Mouse (Mus musculus) left cerebral cortex, postnatal 4 days (tissue): ENCODE data around the gene Ptpn6. TPM values are rescaled to one million over a fixed set of nuclear protein-coding genes. Genes with fewer than 3 reads are reported as not detected.

Source experiments
- DNase-seq: peaks from one replicate; pipeline ENCODE4 v3.0.0-alpha.2; 2022
- intact Hi-C: fragments of 180-260 bp; cut with DNase I; formaldehyde crosslinking; loops from one replicate; pipeline ENCODE4 v1.15.1; 2025
- total RNA-seq, 2 experiments: library from RNA; stranded (reverse); gene quantifications; 2 replicates each; pipeline ENCODE4 v1.2.3; 2021

Ptpn6 gene
- total RNA-seq, 2 experiments from 2014 or later = 3.3 to 9.2 TPM

GRCm38 (mm10) chr6:124756652-124757350 is 18.3 kb upstream of the Ptpn6 start:
- intact Hi-C loops = loop anchor here (5.0 kb wide), 1 partner anchor 50 kb away; the partner anchor contains the start of gene Spsb2
- DNase-seq = peak; percentile 90

- intact Hi-C loops = loop anchor here (5.0 kb wide), 1 partner anchor 51 kb away; the partner anchor contains the start of gene Spsb2
These were observed 17.5 kb upstream of the Ptpn6 start, which contains the start of the genes Gm45234 and Atn1 for GRCm38 (mm10) chr6:124755831-124756595. Gm45234 (minus strand) TSS chr6:124756021. Atn1 (minus strand) TSS chr6:124756524.

GRCm38 (mm10) chr6:124755306-124755705 is 16.8 kb upstream of the Ptpn6 start:
- DNase-seq = no peak
- intact Hi-C loops = loop anchor here (5.0 kb wide), 1 partner anchor 52 kb away; the partner anchor contains the start of gene Spsb2

More at GRCm38 (mm10) chr6:124755831-124756595, 17.5 kb upstream of the Ptpn6 start, which contains the start of the genes Gm45234 and Atn1:
- DNase-seq = peak; percentile 78

GRCm38 (mm10) chr6:124753861-124754260 is 15.3 kb upstream of the Ptpn6 start:
- intact Hi-C loops = no loop called here
- no peak for DNase-seq

- no peak for DNase-seq
- intact Hi-C loops = no loop called here
These were observed 11.9 kb upstream of the Ptpn6 start for GRCm38 (mm10) chr6:124750405-124750804.

GRCm38 (mm10) chr6:124746654-124747632 is 8.4 kb upstream of the Ptpn6 start:
- intact Hi-C loops = no loop called here

GRCm38 (mm10) chr6:124746296-124746605 is 7.7 kb upstream of the Ptpn6 start:
- intact Hi-C loops = no loop called here
- no peak for DNase-seq

More at GRCm38 (mm10) chr6:124746654-124747632, 8.4 kb upstream of the Ptpn6 start:
- no peak for DNase-seq

DNA sequence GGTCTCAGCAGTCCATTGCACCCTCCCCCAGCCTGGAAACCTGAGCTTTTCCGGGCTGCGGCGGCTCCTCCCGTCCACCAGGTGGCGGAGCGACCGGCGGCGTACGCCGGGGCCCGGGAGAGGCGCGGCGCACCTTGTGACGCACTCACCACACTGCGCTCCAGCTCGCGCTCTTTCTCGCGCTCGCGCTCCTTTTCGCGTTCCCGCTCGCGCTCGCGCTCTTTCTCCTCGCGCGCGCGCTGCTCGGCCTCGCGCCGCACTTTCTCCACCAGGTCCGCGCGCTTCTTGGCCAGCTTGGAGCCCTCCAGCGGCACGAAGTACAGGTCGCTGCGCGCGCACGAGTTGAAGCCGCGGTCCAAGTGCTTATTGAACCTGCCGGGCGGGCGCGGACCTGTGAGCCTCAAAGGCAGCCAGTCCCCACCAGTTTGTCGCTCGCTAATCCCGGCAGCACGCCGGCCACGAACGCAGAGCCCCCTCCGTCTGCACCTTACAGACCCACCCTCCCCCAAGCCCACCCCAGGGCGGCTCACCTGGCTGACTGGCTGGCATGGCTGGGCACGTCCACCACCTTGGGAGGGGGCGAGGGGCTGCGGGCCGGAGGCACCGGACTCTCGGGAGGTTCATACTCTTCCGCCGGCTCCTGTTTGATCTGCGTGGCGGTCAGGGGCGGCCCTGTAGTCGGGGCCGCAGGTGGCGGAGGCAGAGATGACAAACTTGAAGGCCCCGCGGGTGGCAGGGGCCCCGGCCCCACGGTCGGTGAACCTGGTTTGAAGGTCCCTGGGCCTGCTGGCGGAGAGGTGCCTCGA is 7.2 kb upstream of the Ptpn6 start:
- peak; percentile 96 for DNase-seq
- intact Hi-C loops = no loop called here

DNA sequence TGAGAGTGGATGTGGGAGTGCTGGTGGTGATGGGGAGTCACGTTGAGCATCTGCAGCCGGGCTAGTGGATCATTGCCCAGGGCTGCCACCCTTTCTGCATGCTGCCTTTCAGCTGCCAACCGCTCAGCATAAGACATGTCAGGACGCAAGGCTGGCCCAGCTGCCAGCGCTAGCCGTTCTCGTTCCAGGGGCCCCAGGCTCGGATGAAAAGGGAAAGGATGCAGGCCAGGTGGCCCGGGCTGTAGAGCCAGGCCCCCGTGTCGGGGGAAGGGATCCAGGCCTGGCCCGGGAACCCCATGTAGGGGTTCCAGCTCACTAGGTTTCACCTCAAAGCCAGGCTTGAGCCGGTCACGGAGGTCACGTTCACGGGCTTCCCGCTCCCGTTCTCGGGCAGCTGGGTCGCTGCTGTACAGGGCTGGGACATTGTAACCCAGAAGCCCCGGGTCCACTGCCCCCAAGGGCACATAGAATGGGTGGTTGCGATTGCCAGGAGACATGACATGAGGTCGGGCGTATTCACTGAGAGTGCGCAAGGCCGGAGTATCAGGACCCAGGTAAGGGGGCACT is 6.3 kb upstream of the Ptpn6 start:
- intact Hi-C loops = no loop called here

GRCm38 (mm10) chr6:124743647-124744046 is 5.1 kb upstream of the Ptpn6 start:
- intact Hi-C loops = no loop called here
- no peak for DNase-seq

More for the DNA sequence above, 6.3 kb upstream of the Ptpn6 start:
- DNase-seq = peak; percentile 32

DNA sequence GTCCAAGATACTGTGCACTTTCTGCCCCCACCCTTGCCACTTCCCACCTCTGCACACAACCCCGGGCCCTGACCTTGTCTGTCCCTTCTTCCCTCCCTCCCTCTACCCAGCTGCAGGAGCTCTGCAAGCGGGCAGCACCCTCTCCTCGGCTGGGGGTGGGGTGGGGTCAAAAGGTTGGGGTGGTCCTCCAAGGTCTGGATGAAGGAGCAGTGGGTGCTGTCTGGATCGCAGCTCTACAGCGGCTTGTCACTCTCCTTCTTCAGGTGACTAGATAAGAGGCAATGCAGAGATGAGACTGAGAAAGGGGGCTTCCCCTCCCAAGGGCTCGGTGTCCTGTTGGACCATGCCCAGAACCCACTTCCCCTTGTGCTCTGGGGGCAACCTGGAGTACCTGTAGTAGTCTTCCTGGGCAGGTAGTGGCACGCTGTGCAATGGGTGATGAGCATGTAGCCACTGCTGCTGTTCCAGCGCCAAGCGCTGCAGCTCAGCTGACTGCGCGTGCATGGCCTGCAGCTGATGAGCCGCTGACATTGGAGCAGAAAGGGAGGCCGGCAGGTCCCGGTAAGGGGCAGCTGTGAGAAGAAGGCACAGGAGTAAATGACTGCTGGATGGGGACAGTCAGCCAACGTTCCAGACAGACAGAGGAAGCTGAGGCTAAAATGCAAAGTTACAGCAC is 4.5 kb upstream of the Ptpn6 start:
- intact Hi-C loops = no loop called here
- no peak for DNase-seq

DNA sequence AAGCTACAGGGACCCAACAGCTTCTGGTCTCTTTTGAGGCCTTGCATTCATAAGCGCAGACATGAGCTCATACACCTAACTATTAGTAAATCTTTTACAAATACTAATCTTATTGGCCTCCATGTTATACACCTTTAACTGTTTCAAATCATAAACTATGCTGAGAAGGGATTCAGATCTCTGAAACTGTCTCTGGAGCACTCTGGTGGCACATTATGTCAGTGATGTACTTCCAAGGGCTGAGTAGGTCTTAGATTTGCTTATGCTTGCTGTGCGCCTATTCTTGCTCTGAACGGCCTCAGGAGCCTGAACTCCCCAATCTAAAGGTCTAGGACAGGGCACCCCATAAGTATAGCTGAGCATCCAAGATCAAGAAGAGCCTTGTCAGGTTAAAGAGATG is 3.3 kb upstream of the Ptpn6 start:
- intact Hi-C loops = no loop called here
- DNase-seq = no peak

- DNase-seq = peak; percentile 92
- intact Hi-C loops = no loop called here
These were observed 2.6 kb upstream of the Ptpn6 start, which contains the start of gene Grcc10 for GRCm38 (mm10) chr6:124740888-124741761. Grcc10 (minus strand) TSS chr6:124741374.

DNA sequence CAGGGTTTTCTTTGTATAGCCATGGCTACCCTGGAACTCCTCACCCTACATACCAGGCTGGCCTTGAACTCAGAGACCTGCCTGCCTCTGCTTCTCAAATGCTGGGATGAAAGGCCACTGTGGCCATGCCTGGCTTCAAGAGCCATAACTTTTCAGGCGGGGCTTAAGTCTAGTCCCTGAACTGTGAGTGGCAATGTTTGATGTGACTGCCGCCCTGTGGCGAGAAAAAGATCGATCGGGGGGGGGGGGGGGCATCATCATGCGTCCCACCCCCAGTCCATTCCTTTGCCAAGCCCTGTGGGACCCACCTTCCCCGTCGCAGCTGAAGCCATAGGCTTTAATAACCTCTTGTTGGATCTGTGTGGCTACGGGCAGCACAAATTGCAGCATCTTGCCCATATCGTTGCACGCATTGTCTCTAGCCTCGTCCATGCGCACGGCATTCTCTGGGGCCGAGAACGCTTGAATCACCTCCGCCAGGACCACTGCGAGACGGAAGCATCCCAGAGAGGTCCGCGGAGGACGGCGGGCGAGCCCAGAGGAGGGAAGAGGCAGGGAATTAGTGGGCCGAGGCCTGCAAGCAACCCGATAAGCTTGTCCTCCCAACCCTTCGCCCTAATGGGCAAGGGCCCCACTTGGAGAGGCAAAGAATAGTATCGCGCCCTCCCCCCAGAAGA is 1.8 kb upstream of the Ptpn6 start:
- DNase-seq = peak; percentile 58
- intact Hi-C loops = no loop called here

DNA sequence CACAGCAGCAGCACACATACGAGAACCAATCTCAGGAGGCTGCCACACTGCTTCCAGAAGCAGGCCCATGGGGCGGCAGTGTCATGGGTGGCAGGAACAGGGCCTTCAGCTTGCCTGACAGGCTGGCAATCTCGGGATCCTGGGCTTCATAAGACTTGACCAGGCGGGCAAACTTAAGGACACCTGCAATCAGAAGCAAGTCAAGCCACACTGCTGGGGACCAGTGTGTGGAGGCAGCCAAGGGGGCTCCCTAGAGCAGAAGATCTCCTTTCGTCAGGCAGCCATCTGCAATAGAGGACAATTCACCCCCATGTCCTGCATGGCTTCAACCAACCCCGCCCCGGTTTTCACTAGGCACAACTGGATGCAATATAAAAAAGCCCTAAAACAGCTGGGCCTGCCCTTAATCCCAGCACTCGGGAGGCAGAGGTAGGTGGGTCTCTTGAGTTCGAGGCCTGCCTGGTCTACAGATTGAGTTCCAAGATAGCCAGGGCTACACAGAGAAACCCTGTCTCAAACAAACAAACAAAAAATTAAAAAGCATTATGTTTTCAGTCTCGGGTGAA is 800 bp upstream of the Ptpn6 start:
- intact Hi-C loops = no loop called here
- DNase-seq = no peak

DNA sequence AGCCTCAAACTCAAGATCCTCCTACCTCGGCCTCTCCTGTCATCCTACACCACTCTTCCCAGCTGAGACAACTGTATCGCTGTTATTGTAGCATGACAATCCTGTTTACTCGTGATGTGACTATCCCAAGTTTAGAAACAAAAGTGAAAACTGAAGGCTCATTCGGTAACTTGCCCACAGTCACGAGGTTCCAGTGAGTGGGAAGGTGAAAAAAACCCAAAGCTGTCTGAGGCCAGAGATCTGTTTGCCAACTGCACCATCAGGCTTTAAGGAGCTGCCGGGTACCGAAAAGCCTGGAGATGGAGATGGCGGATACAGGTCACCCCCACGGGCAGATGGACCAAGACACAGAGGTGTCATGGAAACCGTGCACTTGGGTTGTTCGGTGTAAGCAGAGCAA is 1.5 kb downstream of the Ptpn6 start:
- DNase-seq = no peak
- intact Hi-C loops = no loop called here

- DNase-seq = no peak
- intact Hi-C loops = no loop called here
These were observed 4.1 kb downstream of the Ptpn6 start for GRCm38 (mm10) chr6:124734417-124734816.
